Comparison of ENCODE assay signal across 27 mouse cellular contexts in genomic region chr2:141169586-141169985, GRCm38 (mm10).
A peak's percentile ranks its signal among the peaks of the same experiment; 100 is the strongest.
DNase-seq lines count a peak whose midpoint lies in the region; ATAC-seq and TF ChIP-seq lines count a peak whose summit lies in the region.
"Had no signal": no experiment of that assay in that cellular context is flagged by ENCODE, and none has a peak within 500 bp of the region (broad histone marks: within the 10 kb centered on the region; RNA-seq: fewer than 3 reads in every experiment).

No protein-coding gene starts in this region.

- H3K79me2 ChIP-seq in C2C12 (ENCODE audit: control insufficient read depth, insufficient read depth) (no peaks in the 10 kb centered on the region), myocyte (ENCODE audit: control insufficient read depth, insufficient read depth) (no peaks in the 10 kb centered on the region)

- no peak for ATAC-seq in stomach, postnatal 0 days (ENCODE audit: low FRiP score, low TSS enrichment)
- no peak for ATAC-seq in megakaryocyte, adult 5-6 weeks (ENCODE audit: poor library complexity, severe bottlenecking)
- ATAC-seq in activated CD4-positive, CD25-positive, alpha-beta regulatory T cell, adult 4 months = no peak
- ATAC-seq: CD4-positive, CD25-positive, alpha-beta regulatory T cell, adult 4 months; forebrain, embryonic 14.5 days; forebrain, postnatal 0 days; intestine, postnatal 0 days; Patski had no signal

- no peak overlapping the region for H3K27ac ChIP-seq in stomach, postnatal 0 days (replicated peaks)
- H3K27ac ChIP-seq: embryonic facial prominence, embryonic 10.5 days; embryonic facial prominence, embryonic 13.5 days; gastrocnemius, adult 2 months; hindbrain, embryonic 12.5 days; hindbrain, embryonic 15.5 days had no signal

- TF ChIP-seq POLR2A in myocyte (IDR thresholded peaks at IDR 0.05; ENCODE audit: insufficient read length, low read depth) = no peak

- TF ChIP-seq EP300 in stomach, postnatal 0 days (optimal IDR thresholded peaks at IDR 0.05) = no peak

- H3K9me3 ChIP-seq in stomach, postnatal 0 days (ENCODE audit: control insufficient read depth, low read length) = no peaks in the 10 kb centered on the region
- H3K9me3 ChIP-seq: embryonic facial prominence, embryonic 10.5 days; embryonic facial prominence, embryonic 13.5 days; hindbrain, embryonic 12.5 days; hindbrain, embryonic 15.5 days had no signal

- 59% methylated on average over 3 of the region's 3 CpGs for WGBS in stomach, postnatal 0 days

- H3K79me3 ChIP-seq in C2C12 (ENCODE audit: low read depth) = no peaks in the 10 kb centered on the region

- no peaks in the 10 kb centered on the region for H3K4me1 ChIP-seq in stomach, postnatal 0 days (replicated peaks; ENCODE audit: control insufficient read depth, insufficient read depth)
- H3K4me1 ChIP-seq: hindbrain, embryonic 12.5 days; hindbrain, embryonic 15.5 days had no signal

- no peak overlapping the region for H3K4me2 ChIP-seq in myocyte (ENCODE audit: low read depth)
- no peak overlapping the region for H3K4me2 ChIP-seq in stomach, postnatal 0 days (replicated peaks; ENCODE audit: low read depth)
- H3K4me2 ChIP-seq: embryonic facial prominence, embryonic 13.5 days; heart, embryonic 11.5 days; hindbrain, embryonic 12.5 days; hindbrain, embryonic 15.5 days had no signal

- no peak overlapping the region for H3K4me3 ChIP-seq in C2C12 (ENCODE audit: insufficient read depth, poor library complexity, severe bottlenecking)
- no peak overlapping the region for H3K4me3 ChIP-seq in myocyte
- H3K4me3 ChIP-seq in stomach, postnatal 0 days (ENCODE audit: low read depth, low read length) = no peak overlapping the region
- H3K4me3 ChIP-seq: embryonic facial prominence, embryonic 10.5 days; embryonic facial prominence, embryonic 13.5 days; gastrocnemius, adult 2 months; hindbrain, embryonic 12.5 days; hindbrain, embryonic 15.5 days had no signal

- H3K36me3 ChIP-seq in C2C12 (ENCODE audit: control insufficient read depth, insufficient read depth) (no peaks in the 10 kb centered on the region), myocyte (ENCODE audit: control insufficient read depth, insufficient read depth) (no peaks in the 10 kb centered on the region)
- no peaks in the 10 kb centered on the region for H3K36me3 ChIP-seq in stomach, postnatal 0 days (ENCODE audit: control insufficient read depth, insufficient read depth, low read length)
- H3K36me3 ChIP-seq: embryonic facial prominence, embryonic 10.5 days; embryonic facial prominence, embryonic 13.5 days; hindbrain, embryonic 12.5 days; hindbrain, embryonic 15.5 days had no signal

- H3K9ac ChIP-seq in stomach, postnatal 0 days (ENCODE audit: low read length) = no peak overlapping the region
- H3K9ac ChIP-seq: embryonic facial prominence, embryonic 13.5 days; forebrain, postnatal 0 days; hindbrain, embryonic 12.5 days; hindbrain, embryonic 15.5 days had no signal

- H3K27me3 ChIP-seq in C2C12 (ENCODE audit: control insufficient read depth, insufficient read depth, insufficient read length) = no peaks in the 10 kb centered on the region
- no peaks in the 10 kb centered on the region for H3K27me3 ChIP-seq in myocyte (ENCODE audit: control insufficient read depth, insufficient read depth, insufficient read length)
- H3K27me3 ChIP-seq in stomach, postnatal 0 days (ENCODE audit: control insufficient read depth, insufficient read depth, low read length) = no peaks in the 10 kb centered on the region
- H3K27me3 ChIP-seq: embryonic facial prominence, embryonic 13.5 days; hindbrain, embryonic 12.5 days; hindbrain, embryonic 15.5 days; Patski had no signal

- peak; percentile 49 for DNase-seq in adipocyte (ENCODE audit: low spot score)
- DNase-seq in stomach, postnatal 0 days (ENCODE audit: low spot score) = no peak
- DNase-seq: adrenal gland, postnatal 10 days; adrenal gland, postnatal 36 days; B cell, adult 2 months; cerebellum, adult 11 months; cerebellum, adult 2 months; cerebellum, adult 9-11 months; cerebellum, postnatal 36 days; embryo, embryonic 11 days; forebrain, postnatal 0 days; gastrocnemius, adult 2 months; gastrocnemius, postnatal 14 days; heart, adult 11 months had no signal

- no peak overlapping the region for H3ac ChIP-seq in C2C12 (ENCODE audit: control insufficient read depth, insufficient read length, low read depth)
- no peak overlapping the region for H3ac ChIP-seq in myocyte (ENCODE audit: control insufficient read depth, insufficient read length)

- TF ChIP-seq CTCF in C2C12 (IDR thresholded peaks at IDR 0.05; ENCODE audit: control insufficient read depth, insufficient read depth, insufficient read length) = no peak
- no peak for TF ChIP-seq CTCF in stomach, postnatal 0 days (IDR thresholded peaks at IDR 0.05; ENCODE audit: low read depth)

TF ChIP-seq in C2C12, 6 proteins besides CTCF, POLR2A, EP300 and RAD21:
- no peak for TF ChIP-seq MYOD1 (IDR thresholded peaks at IDR 0.05; ENCODE audit: control insufficient read depth, insufficient read length, low read depth)
- TF ChIP-seq MAX (IDR thresholded peaks at IDR 0.05) = no peak
- TF ChIP-seq USF1 (IDR thresholded peaks at IDR 0.05; ENCODE audit: low read depth) = no peak
- no peak for TF ChIP-seq FOSL1 (IDR thresholded peaks at IDR 0.05; ENCODE audit: insufficient read depth, low read length, poor library complexity, severe bottlenecking)
- TF ChIP-seq MYOG (IDR thresholded peaks at IDR 0.05; ENCODE audit: control insufficient read depth, extremely low read depth, insufficient read length) = no peak
- TF ChIP-seq CEBPB (IDR thresholded peaks at IDR 0.05; ENCODE audit: low read depth) = peak; percentile 15

TF ChIP-seq in myocyte, 11 proteins besides CTCF, POLR2A, EP300 and RAD21:
- TF ChIP-seq TCF3 (IDR thresholded peaks at IDR 0.05; ENCODE audit: insufficient read length, low read depth) (no peak), CEBPB (IDR thresholded peaks at IDR 0.05; ENCODE audit: insufficient read depth, poor library complexity, severe bottlenecking) (0 out of 2 replicates have a peak, but pooled peaks have one; percentile 31)
TF ChIP-seq in myocyte: peak in this region for 1.
